Mouse (Mus musculus): Measurements from ENCODE around the gene Chka. TPM values are rescaled to one million over a fixed set of nuclear protein-coding genes. Genes with fewer than 3 reads are reported as not detected.

The Chka gene
- total RNA-seq, 1 experiment, result 79.6 TPM

DNA sequence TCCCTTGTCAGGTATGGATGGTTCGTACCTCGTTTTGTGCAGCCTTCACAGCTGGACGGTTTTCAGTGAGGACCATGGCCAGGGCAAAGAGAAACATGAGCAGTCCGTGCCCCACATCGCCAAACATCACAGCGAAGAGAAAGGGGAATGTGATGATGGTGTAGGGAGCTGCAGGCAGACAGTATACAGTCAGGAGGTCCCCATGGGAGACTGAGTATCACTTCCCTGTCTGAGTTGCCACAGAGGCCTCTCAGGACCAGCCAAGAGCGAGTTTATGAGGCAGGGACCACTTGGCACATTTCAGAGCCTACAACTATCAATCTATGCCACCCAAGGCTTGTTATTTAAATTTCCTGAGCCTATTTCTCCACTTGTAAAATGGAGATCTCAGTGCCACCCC is 47.4 kb downstream of the Chka start:
- in situ Hi-C loops (cut with MboI; ENCODE audit: low sequenced_read_pairs in 2 of 2, unreplicated experiment in 2 of 2), result no loop called here
- Histone ChIP-seq H3K4me3 (ENCODE audit: insufficient read depth in 1 of 2, low read depth in 1 of 2, low read length in 2 of 2, poor library complexity in 1 of 2, severe bottlenecking in 1 of 2) (no peak overlapping the region), H3K36me3 (ENCODE audit: control insufficient read depth, insufficient read depth, low read length, poor library complexity, severe bottlenecking) (peaks cover 14% of the 10 kb centered on the region; the same call in 1 of the 2 replicates), H3K4me1 (ENCODE audit: control insufficient read depth in 2 of 2, insufficient read depth in 2 of 2, low read length in 2 of 2, poor library complexity in 1 of 2) (peaks cover 3 to 10% of the 10 kb centered on the region in 2 experiments; a peak in 2 of 4 replicates), H3K27ac (ENCODE audit: insufficient read depth, low read depth, low read length, poor library complexity, severe bottlenecking) (no peak overlapping the region), H3K9me3 (ENCODE audit: control insufficient read depth, insufficient read depth, low read depth, low read length) (no peaks in the 10 kb centered on the region), H3K9ac (ENCODE audit: insufficient read depth, low read depth, low read length, poor library complexity, severe bottlenecking) (no peak overlapping the region)
- DNase-seq (ENCODE audit: low read depth, low spot score), result no peak
- TF ChIP-seq MAFK (IDR thresholded peaks at IDR 0.05; ENCODE audit: insufficient read depth, low read depth, low read length) (no peak), CHD2 (IDR thresholded peaks at IDR 0.05; ENCODE audit: low read depth, low read length) (no peak), ZNF384 (IDR thresholded peaks at IDR 0.05; ENCODE audit: low read depth, low read length) (no peak), ZC3H11A (IDR thresholded peaks at IDR 0.05; ENCODE audit: borderline replicate concordance, low read depth, low read length) (no peak), HCFC1 (IDR thresholded peaks at IDR 0.05; ENCODE audit: borderline replicate concordance, insufficient read depth, low read length) (no peak)

DNA sequence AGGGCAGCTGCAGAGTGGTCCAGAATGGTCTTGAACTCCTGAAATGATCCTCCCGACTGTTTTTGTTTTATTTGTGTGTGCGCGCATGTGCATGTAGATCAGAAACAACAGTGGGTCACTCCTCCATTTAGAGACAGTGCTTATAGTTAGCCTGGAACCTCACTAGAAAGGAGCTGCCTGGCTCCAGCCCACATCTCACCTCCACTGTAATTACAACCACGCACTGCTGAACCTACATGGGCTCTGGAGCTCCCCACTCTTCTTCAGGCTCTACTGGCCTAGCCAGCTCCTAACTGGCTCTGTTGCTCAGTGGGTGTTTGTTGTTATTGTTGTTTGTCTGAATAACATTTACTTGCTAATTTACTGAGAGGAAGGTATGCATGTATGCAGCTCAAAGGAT is 48.0 kb downstream of the Chka start:
- H3K4me1 ChIP-seq (ENCODE audit: control insufficient read depth in 2 of 2, insufficient read depth in 2 of 2, low read length in 2 of 2, poor library complexity in 1 of 2), result peaks cover 3 to 11% of the 10 kb centered on the region in 2 experiments; a peak in 2 of 4 replicates
- H3K4me3 ChIP-seq (ENCODE audit: insufficient read depth in 1 of 2, low read depth in 1 of 2, low read length in 2 of 2, poor library complexity in 1 of 2, severe bottlenecking in 1 of 2), result no peak overlapping the region
- H3K9ac ChIP-seq (ENCODE audit: insufficient read depth, low read depth, low read length, poor library complexity, severe bottlenecking), result no peak overlapping the region
- no peak for TF ChIP-seq HCFC1 (IDR thresholded peaks at IDR 0.05; ENCODE audit: borderline replicate concordance, insufficient read depth, low read length)
- TF ChIP-seq ZC3H11A (IDR thresholded peaks at IDR 0.05; ENCODE audit: borderline replicate concordance, low read depth, low read length), result no peak
- TF ChIP-seq ZNF384 (IDR thresholded peaks at IDR 0.05; ENCODE audit: low read depth, low read length), result no peak
- TF ChIP-seq CHD2 (IDR thresholded peaks at IDR 0.05; ENCODE audit: low read depth, low read length), result no peak
- no peak for TF ChIP-seq MAFK (IDR thresholded peaks at IDR 0.05; ENCODE audit: insufficient read depth, low read depth, low read length)
- in situ Hi-C loops (cut with MboI; ENCODE audit: low sequenced_read_pairs in 2 of 2, unreplicated experiment in 2 of 2), result no loop called here
- H3K27ac ChIP-seq (ENCODE audit: insufficient read depth, low read depth, low read length, poor library complexity, severe bottlenecking), result no peak overlapping the region
- no peak for DNase-seq (ENCODE audit: low read depth, low spot score)
- peaks cover 10% of the 10 kb centered on the region; the same call in 1 of the 2 replicates for H3K36me3 ChIP-seq (ENCODE audit: control insufficient read depth, insufficient read depth, low read length, poor library complexity, severe bottlenecking)
- no peaks in the 10 kb centered on the region for H3K9me3 ChIP-seq (ENCODE audit: control insufficient read depth, insufficient read depth, low read depth, low read length)

DNA sequence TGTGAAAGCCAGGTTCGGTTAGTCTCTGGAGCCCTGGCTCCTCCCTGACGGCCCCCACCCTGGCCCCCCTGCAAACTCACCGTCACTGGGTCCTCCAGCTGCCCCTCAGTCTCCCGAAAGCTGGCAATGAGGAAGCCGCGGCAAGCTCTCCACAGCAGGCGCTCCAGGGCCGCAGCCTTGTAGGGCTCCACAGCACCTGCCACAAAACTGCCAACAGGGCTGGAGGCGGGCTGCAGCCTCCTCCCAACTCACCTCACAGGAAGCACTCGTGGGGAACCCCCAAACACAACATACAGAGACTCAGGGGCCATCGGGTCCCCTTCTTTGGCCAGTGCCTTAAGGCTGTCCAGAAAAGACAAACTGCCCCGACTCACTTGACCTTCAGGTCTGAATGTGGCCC is 51.4 kb downstream of the Chka start:
- H3K9ac ChIP-seq (ENCODE audit: insufficient read depth, low read depth, low read length, poor library complexity, severe bottlenecking), result no peak overlapping the region
- no peak for TF ChIP-seq HCFC1 (IDR thresholded peaks at IDR 0.05; ENCODE audit: borderline replicate concordance, insufficient read depth, low read length)
- TF ChIP-seq ZNF384 (IDR thresholded peaks at IDR 0.05; ENCODE audit: low read depth, low read length), result no peak
- no peak for TF ChIP-seq MAFK (IDR thresholded peaks at IDR 0.05; ENCODE audit: insufficient read depth, low read depth, low read length)
- TF ChIP-seq ZC3H11A (IDR thresholded peaks at IDR 0.05; ENCODE audit: borderline replicate concordance, low read depth, low read length), result no peak
- no peak for TF ChIP-seq CHD2 (IDR thresholded peaks at IDR 0.05; ENCODE audit: low read depth, low read length)
- no peak for DNase-seq (ENCODE audit: low read depth, low spot score)
- in situ Hi-C loops (cut with MboI; ENCODE audit: low sequenced_read_pairs in 2 of 2, unreplicated experiment in 2 of 2), result no loop called here
- H3K4me3 ChIP-seq (ENCODE audit: insufficient read depth in 1 of 2, low read depth in 1 of 2, low read length in 2 of 2, poor library complexity in 1 of 2, severe bottlenecking in 1 of 2), result no peak overlapping the region
- no peaks in the 10 kb centered on the region for H3K9me3 ChIP-seq (ENCODE audit: control insufficient read depth, insufficient read depth, low read depth, low read length)
- no peaks in the 10 kb centered on the region for H3K36me3 ChIP-seq (ENCODE audit: control insufficient read depth, insufficient read depth, low read length, poor library complexity, severe bottlenecking)
- no peak overlapping the region for H3K27ac ChIP-seq (ENCODE audit: insufficient read depth, low read depth, low read length, poor library complexity, severe bottlenecking)
- H3K4me1 ChIP-seq (ENCODE audit: control insufficient read depth in 2 of 2, insufficient read depth in 2 of 2, low read length in 2 of 2, poor library complexity in 1 of 2), result peaks cover 3 to 31% of the 10 kb centered on the region in 2 experiments; a peak in 3 of 4 replicates

DNA sequence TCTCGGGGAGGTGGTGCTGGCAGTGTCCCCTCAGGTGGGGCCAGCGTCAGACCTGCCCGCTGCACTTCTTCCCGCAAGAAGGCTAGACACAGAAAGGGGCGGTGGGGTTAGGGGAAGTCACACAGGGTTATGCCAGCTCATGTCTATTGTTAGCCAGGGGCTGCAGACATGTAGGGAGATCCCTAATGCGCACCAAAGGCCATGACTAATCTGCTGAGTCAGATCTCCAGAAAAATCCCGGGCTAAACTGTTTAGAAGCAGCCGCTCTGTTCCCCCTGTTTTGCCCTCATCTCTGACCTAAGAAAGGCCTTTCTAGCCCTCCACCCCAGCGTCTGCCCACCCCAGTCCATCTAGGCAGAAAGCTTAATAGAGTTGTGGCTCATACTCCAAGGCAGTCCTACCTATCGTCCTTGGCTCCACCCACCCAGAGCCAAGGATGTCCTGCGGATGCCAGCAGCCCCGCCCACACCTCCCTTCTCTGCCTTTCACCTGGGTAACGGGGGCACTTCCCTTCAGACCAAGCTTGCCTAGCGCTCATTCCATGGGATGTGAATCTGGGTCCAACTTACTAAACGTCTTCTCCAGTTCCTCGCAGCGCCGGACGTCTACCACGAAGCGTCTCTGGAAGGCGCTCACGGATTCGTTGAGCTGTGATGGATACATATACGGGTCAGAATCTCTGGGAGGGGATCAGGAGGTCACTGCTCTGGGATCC is 52.2 kb downstream of the Chka start:
- DNase-seq (ENCODE audit: low read depth, low spot score), result no peak
- no peaks in the 10 kb centered on the region for H3K9me3 ChIP-seq (ENCODE audit: control insufficient read depth, insufficient read depth, low read depth, low read length)
- in situ Hi-C loops (cut with MboI; ENCODE audit: low sequenced_read_pairs in 2 of 2, unreplicated experiment in 2 of 2), result no loop called here
- peak overlapping the region; percentile 30; the same call in 1 of the 2 replicates for H3K9ac ChIP-seq (ENCODE audit: insufficient read depth, low read depth, low read length, poor library complexity, severe bottlenecking)
- peaks cover 6% of the 10 kb centered on the region for H3K36me3 ChIP-seq (ENCODE audit: control insufficient read depth, insufficient read depth, low read length, poor library complexity, severe bottlenecking)
- TF ChIP-seq MAFK (IDR thresholded peaks at IDR 0.05; ENCODE audit: insufficient read depth, low read depth, low read length) (peak; percentile 89), ZC3H11A (IDR thresholded peaks at IDR 0.05; ENCODE audit: borderline replicate concordance, low read depth, low read length) (no peak)
- no peak overlapping the region for H3K27ac ChIP-seq (ENCODE audit: insufficient read depth, low read depth, low read length, poor library complexity, severe bottlenecking)
- H3K4me1 ChIP-seq (ENCODE audit: control insufficient read depth in 2 of 2, insufficient read depth in 2 of 2, low read length in 2 of 2, poor library complexity in 1 of 2), result peaks cover 3 to 31% of the 10 kb centered on the region in 2 experiments; a peak in 3 of 4 replicates
- peak overlapping the region; percentile 48 to 51 for H3K4me3 ChIP-seq (ENCODE audit: insufficient read depth in 1 of 2, low read depth in 1 of 2, low read length in 2 of 2, poor library complexity in 1 of 2, severe bottlenecking in 1 of 2)

Data from ES-E14 (cell line).